Mouse (Mus musculus): ENCODE measurements at regions not wholly inside any gene's neighbourhood (a gene's known extent, or its start where the extent isn't known, plus 50 kb on each side); places are given as distances from the start of the nearest gene placed in this dataset.
A peak's percentile ranks its signal among the peaks of the same experiment; 100 is the strongest.
"Not testable (repeated sequence)": the region's sequence is repeated elsewhere in the genome, so short reads cannot be mapped to it uniquely, and the experiment has no call there.

GRCm38 (mm10) chr16:42546229-42547163 lies 206.0 kb upstream of the Gap43 start:
- no peak for DNase-seq (ENCODE audit: low read depth, low spot score)

DNA sequence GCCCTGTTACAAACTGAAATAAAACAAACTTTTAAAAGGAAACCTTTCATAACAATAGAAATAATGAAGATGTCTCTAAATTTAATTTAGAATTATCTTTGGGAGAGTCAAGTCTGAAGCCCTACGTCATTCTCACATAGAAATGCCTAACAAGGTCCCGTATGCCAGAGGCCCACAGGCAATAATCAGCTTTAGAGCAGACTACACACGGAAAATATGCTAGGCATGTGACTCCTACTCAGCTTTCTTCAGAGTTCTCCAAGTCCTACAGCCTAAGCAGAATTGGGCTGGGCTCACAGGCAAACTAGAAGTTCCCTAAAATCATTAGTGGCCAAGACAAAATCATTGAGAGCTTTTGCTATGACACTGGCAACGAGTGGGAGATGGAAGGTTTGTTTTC lies 176.9 kb upstream of the Gap43 start:
- DNase-seq (ENCODE audit: low read depth, low spot score), result no peak

- DNase-seq (ENCODE audit: low read depth, low spot score), result no peak
Measured at GRCm38 (mm10) chr16:42515929-42516328, 175.5 kb upstream of the Gap43 start.

DNA sequence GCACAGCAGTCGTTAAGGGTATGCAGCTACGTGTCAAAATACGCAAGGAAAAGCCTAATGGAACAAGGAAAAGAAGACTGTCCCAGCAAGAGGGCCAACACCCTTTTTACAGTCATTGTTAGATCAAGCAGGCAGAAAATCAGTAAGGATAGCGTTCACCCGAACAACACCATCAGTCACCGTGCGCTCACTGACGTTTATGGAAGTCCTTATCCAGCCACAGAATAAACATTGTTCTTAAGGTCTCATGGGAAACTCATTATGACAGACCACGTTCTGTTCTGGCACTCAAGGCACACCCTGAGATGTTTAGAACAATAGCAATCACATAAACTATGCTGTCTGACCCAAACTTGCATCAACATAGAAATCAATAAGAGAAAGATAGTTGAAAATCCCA lies 164.7 kb upstream of the Gap43 start:
- DNase-seq (ENCODE audit: low read depth, low spot score), result no peak

DNA sequence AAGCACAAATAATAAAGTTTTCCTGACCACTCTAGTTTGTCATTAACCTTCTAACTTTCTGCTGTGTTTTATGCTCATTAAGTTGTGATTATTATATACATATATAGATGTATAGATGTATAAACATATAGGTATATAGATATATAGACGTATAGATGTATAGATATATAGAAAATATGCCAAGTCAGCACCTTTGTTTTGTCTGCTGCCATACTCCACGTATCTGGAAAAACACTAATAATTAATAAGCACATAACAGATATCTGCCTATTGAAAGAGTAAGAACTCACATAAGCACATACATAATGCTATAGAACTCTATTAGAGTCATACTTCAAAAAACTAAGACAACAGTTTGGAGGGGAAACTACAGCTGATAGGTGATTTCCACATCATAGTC lies 161.3 kb upstream of the Gap43 start:
- DNase-seq (ENCODE audit: low read depth, low spot score), result no peak

- DNase-seq (ENCODE audit: low read depth, low spot score), result not testable (repeated sequence)
Measured at GRCm38 (mm10) chr16:42501109-42501508, 160.7 kb upstream of the Gap43 start.

DNA sequence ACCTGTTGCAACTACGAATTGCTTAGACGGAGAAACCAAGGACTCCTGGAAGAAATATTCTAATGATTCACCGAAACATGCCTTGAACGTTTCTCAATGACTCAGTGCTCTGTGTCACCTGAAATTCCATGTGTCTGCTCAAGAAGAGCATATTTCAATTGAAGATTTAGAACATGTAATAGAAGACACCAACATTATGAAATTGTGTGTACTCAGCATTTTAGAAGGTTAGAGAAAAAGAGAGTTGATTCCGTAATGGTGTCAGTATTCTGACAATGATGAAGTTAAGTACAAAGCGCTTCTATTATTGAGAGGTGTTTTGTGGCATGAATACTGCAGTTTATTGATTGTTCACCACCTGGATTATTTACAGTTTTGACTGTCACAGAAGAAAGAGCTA lies 159.1 kb upstream of the Gap43 start:
- DNase-seq (ENCODE audit: low read depth, low spot score), result no peak

- no peak for DNase-seq (ENCODE audit: low read depth, low spot score)
Measured at GRCm38 (mm10) chr16:42498368-42498767, 157.9 kb upstream of the Gap43 start.

DNA sequence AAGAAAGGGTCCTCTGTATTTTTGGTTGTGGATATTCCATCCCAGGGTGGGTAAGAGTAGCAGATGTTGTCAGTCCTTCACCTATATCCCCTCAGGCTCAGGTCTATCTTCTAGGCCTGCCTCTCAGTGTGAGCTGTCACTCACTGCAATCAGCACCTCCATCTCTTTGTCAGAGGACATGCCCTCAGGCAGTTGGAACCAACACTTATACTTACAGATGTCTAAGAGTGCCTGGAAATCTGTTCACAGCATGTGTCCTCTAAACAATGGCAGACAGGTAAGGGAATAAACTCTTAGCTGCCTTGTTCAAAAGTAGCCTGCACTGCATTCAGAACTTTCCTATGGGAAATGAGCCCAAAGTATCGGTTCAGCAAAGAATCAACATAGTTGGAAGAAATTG lies 153.1 kb upstream of the Gap43 start:
- DNase-seq (ENCODE audit: low read depth, low spot score), result no peak

- DNase-seq (ENCODE audit: low read depth, low spot score), result no peak
Measured at GRCm38 (mm10) chr16:42488745-42489144, 148.3 kb upstream of the Gap43 start.

- DNase-seq (ENCODE audit: low read depth, low spot score), result no peak
Measured at GRCm38 (mm10) chr16:42479978-42480377, 139.5 kb upstream of the Gap43 start.

- DNase-seq (ENCODE audit: low read depth, low spot score), result no peak
Measured at GRCm38 (mm10) chr16:42466976-42467375, 126.5 kb upstream of the Gap43 start.

GRCm38 (mm10) chr16:42456335-42456984 lies 116.0 kb upstream of the Gap43 start:
- DNase-seq (ENCODE audit: low read depth, low spot score), result no peak

GRCm38 (mm10) chr16:42453338-42453737 lies 112.9 kb upstream of the Gap43 start:
- DNase-seq (ENCODE audit: low read depth, low spot score), result no peak

GRCm38 (mm10) chr16:42449840-42450444 lies 109.5 kb upstream of the Gap43 start:
- no peak for DNase-seq (ENCODE audit: low read depth, low spot score)

- no peak for DNase-seq (ENCODE audit: low read depth, low spot score)
Measured at GRCm38 (mm10) chr16:42444863-42445423, 104.5 kb upstream of the Gap43 start.

GRCm38 (mm10) chr16:42444408-42444862 lies 104.0 kb upstream of the Gap43 start:
- DNase-seq (ENCODE audit: low read depth, low spot score), result no peak

DNA sequence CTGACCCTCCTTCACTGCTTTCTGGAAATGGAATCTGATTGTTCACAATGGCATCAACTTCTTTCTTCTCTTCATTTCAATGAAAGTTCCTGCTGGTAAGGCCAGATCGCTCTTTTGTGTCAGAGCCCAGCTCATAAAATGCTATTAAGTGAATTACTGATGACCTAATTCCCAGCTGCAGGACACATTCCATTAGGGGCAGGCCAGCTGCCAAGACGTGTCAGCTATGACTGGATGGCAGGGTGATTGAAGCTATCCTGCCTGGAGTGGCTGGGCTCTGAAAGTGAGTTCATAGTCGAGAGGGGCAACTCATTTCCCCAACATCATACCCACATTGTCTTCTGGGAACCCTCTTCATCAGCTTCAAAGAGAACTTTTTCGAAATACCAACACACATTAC lies 100.4 kb upstream of the Gap43 start:
- no peak for DNase-seq (ENCODE audit: low read depth, low spot score)

GRCm38 (mm10) chr16:42431529-42431928 lies 91.1 kb upstream of the Gap43 start:
- DNase-seq (ENCODE audit: low read depth, low spot score), result no peak

GRCm38 (mm10) chr16:42416673-42417072 lies 76.2 kb upstream of the Gap43 start:
- DNase-seq (ENCODE audit: low read depth, low spot score), result no peak

DNA sequence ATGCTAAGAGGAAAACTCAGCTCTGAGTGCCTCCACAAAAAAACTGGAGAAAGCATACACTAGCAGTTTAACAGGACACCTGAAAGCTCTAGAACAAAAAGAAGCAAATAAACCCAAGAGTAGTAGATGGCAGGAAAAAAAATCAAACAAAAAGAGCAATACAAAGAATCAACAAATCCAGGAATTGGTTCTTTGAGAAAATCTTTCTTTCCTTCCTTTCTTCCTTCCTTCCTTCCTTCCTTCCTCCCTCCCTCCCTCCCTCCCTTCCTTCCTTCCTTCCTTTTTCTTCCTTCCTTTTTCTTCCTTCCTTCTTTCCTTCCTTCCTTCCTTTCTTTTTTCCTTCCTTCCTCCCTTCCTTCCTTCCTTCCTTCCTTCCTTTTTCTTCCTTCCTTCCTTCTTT lies 71.6 kb upstream of the Gap43 start:
- peak; percentile 2 for DNase-seq (ENCODE audit: low read depth, low spot score)

DNA sequence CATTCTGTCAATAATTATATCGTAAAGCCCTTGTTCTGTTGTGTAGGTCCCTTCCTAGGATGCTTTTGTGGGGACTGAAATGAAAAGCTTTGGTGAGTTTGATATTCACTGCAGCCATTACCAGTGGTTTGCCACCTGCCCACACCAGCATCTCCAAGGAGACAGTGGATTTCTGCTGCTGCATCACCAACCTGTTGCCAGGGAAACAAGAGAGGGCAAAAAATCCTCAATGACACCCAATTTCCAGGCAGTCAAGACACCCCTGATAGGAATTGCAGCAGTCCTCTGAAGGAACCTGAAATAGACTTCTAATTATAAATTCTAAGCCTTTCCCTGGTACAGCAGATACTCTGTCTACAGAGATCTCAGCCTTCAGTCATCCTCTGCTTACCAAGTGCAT lies 56.1 kb upstream of the Gap43 start:
- no peak for DNase-seq (ENCODE audit: low read depth, low spot score)

Data from A20 (cell line).